Mouse (Mus musculus) limb, embryonic 11.5 days (tissue): ENCODE measurements around the gene Brca1. TPM values are rescaled to one million over a fixed set of nuclear protein-coding genes. Genes with fewer than 3 reads are reported as not detected.
"Not testable (repeated sequence)": the region's sequence is repeated elsewhere in the genome, so short reads cannot be mapped to it uniquely, and the experiment has no call there.

Experiments
- ATAC-seq: fragments of 200-750 bp; cut with Nextera tagmentation; 2 replicates; pipeline ENCODE4 v1.8.0; 2017; ENCODE audit warnings: low read depth; ENCODE audit not compliant: insufficient number of reproducible peaks, low FRiP score, low TSS enrichment
- DNase-seq: peaks from one replicate; pipeline ENCODE4 v3.0.0-alpha.2; 2015; ENCODE audit warnings: low spot score
- H3K27ac ChIP-seq: fragments of 300-500 bp; sonication (generic); replicated peaks from 2 replicates; pipeline ENCODE4 v1.5.1; 2014; ENCODE audit warnings: low read depth, mild to moderate bottlenecking, low read length
- H3K27me3 ChIP-seq: fragments of 300-500 bp; sonication (generic); 2 replicates; pipeline ENCODE4 v1.6.1; 2014; ENCODE audit warnings: mild to moderate bottlenecking, low read length, mixed read lengths; ENCODE audit not compliant: control insufficient read depth, insufficient read depth
- H3K36me3 ChIP-seq: fragments of 300-500 bp; sonication (generic); 2 replicates; pipeline ENCODE4 v1.6.1; 2014; ENCODE audit warnings: mild to moderate bottlenecking, low read length, moderate library complexity, mixed read lengths; ENCODE audit not compliant: control insufficient read depth, insufficient read depth
- H3K4me1 ChIP-seq: fragments of 300-500 bp; sonication (generic); 2 replicates; pipeline ENCODE4 v1.6.1; 2014; ENCODE audit warnings: low read length, mixed read lengths; ENCODE audit not compliant: control insufficient read depth, insufficient read depth
- H3K4me2 ChIP-seq: fragments of 300-500 bp; sonication (generic); 2 replicates; pipeline ENCODE4 v1.6.1; 2014; ENCODE audit warnings: low read depth, mild to moderate bottlenecking, moderate library complexity; ENCODE audit not compliant: severe bottlenecking
- H3K4me3 ChIP-seq: fragments of 300-500 bp; sonication (generic); 2 replicates; pipeline ENCODE4 v1.5.1; 2014; ENCODE audit warnings: low read depth, low read length
- H3K9ac ChIP-seq: fragments of 300-500 bp; sonication (generic); 2 replicates; pipeline ENCODE4 v1.6.1; 2014; ENCODE audit warnings: mild to moderate bottlenecking, low read length
- H3K9me3 ChIP-seq: fragments of 300-500 bp; sonication (generic); 2 replicates; pipeline ENCODE4 v1.6.1; 2016; ENCODE audit warnings: low read length; ENCODE audit not compliant: control insufficient read depth
- WGBS: fragments of 180-500 bp; shearing (Covaris S2); extraction: QIAGEN DNeasy Blood & Tissue Kit; methylation state at CpG from one replicate; pipeline ENCODE4 v1.1.7; 2014; 5-methylcytosine and 5-hydroxymethylcytosine counted together
- polyA plus RNA-seq: library from polyadenylated mRNA; unstranded; fragments of >200 nt; fragmentation: Nextera tagmentation; extraction: Ambion mirVana; gene quantifications from 2 replicates; pipeline ENCODE4 v1.2.1, GENCODE M21; 2014

Brca1 gene
- polyA plus RNA-seq, 1 experiment from 2014 or later = 23.2 TPM

- ATAC-seq (no peak), DNase-seq (no peak)
- Histone ChIP-seq H3K9me3 (no peaks in the 10 kb centered on the region), H3K4me3 (no peak overlapping the region), H3K27me3 (no peaks in the 10 kb centered on the region), H3K36me3 (peaks cover 21% of the 10 kb centered on the region), H3K4me2 (no peak overlapping the region; the same call in 1 of the 2 replicates), H3K9ac (no peak overlapping the region), H3K27ac (no peak overlapping the region), H3K4me1 (peaks cover 10% of the 10 kb centered on the region; the same call in 1 of the 2 replicates)
- WGBS = 84% methylated on average over 5 of the region's 5 CpGs
These were observed 104.0 kb downstream of the Brca1 start for GRCm38 (mm10) chr11:101447786-101448185.

GRCm38 (mm10) chr11:101446860-101447259 is 104.9 kb downstream of the Brca1 start:
- H3K4me1 ChIP-seq, H3K4me3 ChIP-seq, ATAC-seq, H3K9me3 ChIP-seq, H3K27me3 ChIP-seq, H3K9ac ChIP-seq, H3K4me2 ChIP-seq, H3K27ac ChIP-seq, DNase-seq: not testable (repeated sequence)
- H3K36me3 ChIP-seq = peaks cover 21% of the 10 kb centered on the region
- WGBS = 92% methylated on average over 8 of the region's 8 CpGs

- no peak for DNase-seq
- H3K36me3 ChIP-seq = peaks cover 21% of the 10 kb centered on the region
- H3K4me1 ChIP-seq = peaks cover 10% of the 10 kb centered on the region; the same call in 1 of the 2 replicates
- H3K9me3 ChIP-seq = no peaks in the 10 kb centered on the region
- H3K9ac ChIP-seq = no peak overlapping the region
- no peak overlapping the region for H3K27ac ChIP-seq
- H3K27me3 ChIP-seq = no peaks in the 10 kb centered on the region
- WGBS = 93% methylated on average over 1 of the region's 1 CpGs
- no peak overlapping the region for H3K4me3 ChIP-seq
- no peak overlapping the region for H3K4me2 ChIP-seq
- no peak for ATAC-seq
These were observed 105.4 kb downstream of the Brca1 start for GRCm38 (mm10) chr11:101446319-101446718.

- Histone ChIP-seq H3K9me3 (no peaks in the 10 kb centered on the region), H3K36me3 (peaks cover 21% of the 10 kb centered on the region), H3K27ac (peak overlapping the region; percentile 86), H3K9ac (peak overlapping the region; percentile 93), H3K4me1 (peaks cover 10% of the 10 kb centered on the region; the same call in 1 of the 2 replicates), H3K4me2 (peak overlapping the region; percentile 95), H3K27me3 (no peaks in the 10 kb centered on the region), H3K4me3 (peak overlapping the region; percentile 87)
- DNase-seq = no peak
- ATAC-seq = no peak
- WGBS = under 1% methylated on average over 14 of the region's 14 CpGs
These were observed 109.0 kb downstream of the Brca1 start for GRCm38 (mm10) chr11:101442760-101443159.

GRCm38 (mm10) chr11:101442127-101442693 is 109.5 kb downstream of the Brca1 start, which contains the start of gene Rpl27:
TSS of gene Rpl27 (plus strand) at chr11:101442298.
- H3K27ac ChIP-seq = peak within 1 kb of the TSS; percentile 86
- H3K27me3 ChIP-seq = no peaks in the 10 kb centered on the region
- DNase-seq (peak; percentile 99), ATAC-seq (peak; percentile 98)
- peak within 1 kb of the TSS; percentile 95 for H3K4me2 ChIP-seq
- H3K36me3 ChIP-seq = peaks cover 21% of the 10 kb centered on the region
- WGBS = 0% methylated on average over 42 of the region's 42 CpGs
- H3K9me3 ChIP-seq = no peaks in the 10 kb centered on the region
- peak within 1 kb of the TSS; percentile 87 for H3K4me3 ChIP-seq
- H3K9ac ChIP-seq = peak within 1 kb of the TSS; percentile 93
- peaks cover 10% of the 10 kb centered on the region; the same call in 1 of the 2 replicates for H3K4me1 ChIP-seq

GRCm38 (mm10) chr11:101441450-101442126 is 110.2 kb downstream of the Brca1 start:
- H3K27me3 ChIP-seq, DNase-seq, H3K4me1 ChIP-seq, H3K27ac ChIP-seq, H3K9me3 ChIP-seq, H3K9ac ChIP-seq: not testable (repeated sequence)
- Histone ChIP-seq H3K4me2 (peak overlapping the region; percentile 24; the same call in 1 of the 2 replicates), H3K4me3 (0 out of 2 replicates have a peak overlapping the region, but pooled peaks have one; percentile 12), H3K36me3 (peaks cover 21% of the 10 kb centered on the region)
- WGBS = 38% methylated on average over 14 of the region's 15 CpGs
- peak; percentile 51; the same call in 1 of the 2 replicates for ATAC-seq

Other genes with a start within 250 kb of the Brca1 start
- gene Becn1, start 249.7 kb downstream of the Brca1 start, polyA plus RNA-seq = 135 and 139 TPM in 2 replicates
- gene Psme3, start 235.7 kb downstream of the Brca1 start, polyA plus RNA-seq = 158 and 164 TPM in 2 replicates
- 1.5 and 1.9 TPM in 2 replicates for gene Aoc2, start 226.9 kb downstream of the Brca1 start, polyA plus RNA-seq
- not detected in 2 replicates for gene Aoc3, start 221.3 kb downstream of the Brca1 start, polyA plus RNA-seq
- not detected in 2 replicates for gene G6pc, start 184.4 kb downstream of the Brca1 start, polyA plus RNA-seq
- 89.0 and 91.6 TPM in 2 replicates for gene Aarsd1, start 134.3 kb downstream of the Brca1 start, polyA plus RNA-seq
- gene Gm27029, start 127.2 kb downstream of the Brca1 start, polyA plus RNA-seq = 10.4 and 11.5 TPM in 2 replicates
- 13.3 and 14.4 TPM in 2 replicates for gene Rundc1, start 126.9 kb downstream of the Brca1 start, polyA plus RNA-seq
- 4.3 and 4.5 TPM in 2 replicates for gene Ptges3l, start 126.6 kb downstream of the Brca1 start, polyA plus RNA-seq
- gene Rpl27, start 109.7 kb downstream of the Brca1 start, polyA plus RNA-seq = 459 and 489 TPM in 2 replicates
- 3.3 and 3.4 TPM in 2 replicates for gene Ifi35, start 103.5 kb downstream of the Brca1 start, polyA plus RNA-seq
- gene Rnd2, start 87.0 kb downstream of the Brca1 start, polyA plus RNA-seq = 4.7 and 4.8 TPM in 2 replicates
- 17.7 and 19.3 TPM in 2 replicates for gene Vat1, start 85.7 kb downstream of the Brca1 start, polyA plus RNA-seq
- gene Nbr1, start 194 bp upstream of the Brca1 start, polyA plus RNA-seq = 64.1 and 69.6 TPM in 2 replicates
- gene Tmem106a, start 30.3 kb upstream of the Brca1 start, polyA plus RNA-seq = 0.67 and 1.3 TPM in 2 replicates
- gene Gm11634, start 47.3 kb upstream of the Brca1 start, polyA plus RNA-seq = not detected in 2 replicates
- 30.0 and 31.0 TPM in 2 replicates for gene Rdm1, start 75.2 kb upstream of the Brca1 start, polyA plus RNA-seq
- gene Arl4d, start 113.6 kb upstream of the Brca1 start, polyA plus RNA-seq = 1.7 TPM in 2 replicates
- 52.0 and 61.8 TPM in 2 replicates for gene Dhx8, start 181.0 kb upstream of the Brca1 start, polyA plus RNA-seq
- 27.6 and 29.3 TPM in 2 replicates for gene Etv4, start 233.4 kb upstream of the Brca1 start, polyA plus RNA-seq